Mouse (Mus musculus) ES-CJ7 (cell line): ENCODE data around the gene Arrdc5.

Experiments used
- DNase-seq: peaks from one replicate; pipeline ENCODE4 v3.0.0; 2011; ENCODE audit warnings: low read depth, low spot score

Arrdc5 gene

DNA sequence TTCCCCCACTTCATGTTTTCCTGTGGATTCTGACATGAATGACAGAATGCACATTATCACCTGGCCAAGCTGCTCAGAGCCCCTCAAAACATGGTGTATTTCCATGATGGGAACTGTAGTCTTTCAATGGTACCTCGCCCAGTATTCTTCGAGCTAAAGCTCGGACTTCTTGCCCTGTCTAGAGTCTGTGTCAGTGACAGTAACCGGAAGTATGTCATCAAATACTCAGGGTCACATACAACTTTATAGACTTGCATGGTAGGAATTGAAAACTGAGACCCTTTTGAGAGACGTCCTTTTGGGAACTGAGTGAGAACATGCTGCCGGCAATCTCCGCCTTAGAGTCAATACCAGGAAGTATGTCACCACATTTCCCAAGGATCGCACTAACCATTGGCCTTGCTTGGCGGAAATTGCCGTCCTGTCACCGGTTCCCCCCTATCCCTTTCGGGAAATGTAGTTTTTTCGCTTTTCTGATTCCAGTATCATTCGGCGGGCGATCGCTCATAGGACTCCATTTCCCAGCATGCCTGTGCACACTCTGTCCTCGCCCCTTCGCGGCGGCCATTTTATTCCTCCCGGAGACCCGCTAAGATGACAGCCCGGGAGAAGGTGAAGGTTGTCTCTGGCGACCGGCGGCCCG is 43.7 kb downstream of the Arrdc5 start, which contains the start of gene Fem1a:
Fem1a (plus strand) TSS at position 572 of the 643 bp plus-strand sequence.
- peak; percentile 99 for DNase-seq

DNA sequence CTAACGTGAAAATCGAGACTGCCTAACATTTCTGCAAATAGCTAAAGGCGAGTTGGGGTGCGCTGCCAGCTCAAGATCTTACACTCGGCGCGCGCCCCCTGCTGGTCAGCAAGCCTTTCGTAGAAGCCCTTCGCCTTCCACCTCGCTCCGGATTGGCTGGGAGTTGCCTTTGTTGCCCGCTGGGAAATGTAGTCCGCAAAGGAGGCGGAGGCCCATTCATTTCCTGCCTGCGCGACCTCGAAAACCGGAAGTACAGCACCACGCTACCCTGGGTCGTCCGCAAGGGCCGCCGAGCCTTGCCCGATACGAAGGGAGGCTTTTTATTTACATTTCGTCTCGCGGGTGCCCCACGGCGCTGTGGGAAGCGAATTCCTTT is 44.2 kb downstream of the Arrdc5 start:
- DNase-seq = peak; percentile 99

- no peak for DNase-seq
Measured at GRCm38 (mm10) chr17:56255429-56255828, 44.7 kb downstream of the Arrdc5 start.

DNA sequence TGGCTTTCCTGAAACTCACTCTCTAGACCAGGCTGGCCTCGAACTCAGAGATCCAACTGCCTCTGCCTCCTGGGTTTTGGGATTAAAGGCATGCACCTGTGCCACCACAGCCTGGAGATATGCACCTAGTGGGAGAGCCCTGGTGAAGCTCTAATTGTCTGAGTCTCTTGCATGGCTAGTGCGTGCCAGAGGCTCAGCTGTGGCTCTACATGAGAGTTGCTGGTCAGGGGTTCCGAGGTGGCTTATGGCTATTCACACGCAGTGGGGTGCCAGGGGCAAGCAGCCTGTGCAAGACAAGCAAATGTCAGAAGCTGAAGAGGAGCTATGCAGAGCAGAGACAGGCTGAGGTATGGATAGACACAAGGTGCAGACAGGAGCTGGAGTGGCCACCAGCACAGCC is 45.4 kb downstream of the Arrdc5 start:
- no peak for DNase-seq

DNA sequence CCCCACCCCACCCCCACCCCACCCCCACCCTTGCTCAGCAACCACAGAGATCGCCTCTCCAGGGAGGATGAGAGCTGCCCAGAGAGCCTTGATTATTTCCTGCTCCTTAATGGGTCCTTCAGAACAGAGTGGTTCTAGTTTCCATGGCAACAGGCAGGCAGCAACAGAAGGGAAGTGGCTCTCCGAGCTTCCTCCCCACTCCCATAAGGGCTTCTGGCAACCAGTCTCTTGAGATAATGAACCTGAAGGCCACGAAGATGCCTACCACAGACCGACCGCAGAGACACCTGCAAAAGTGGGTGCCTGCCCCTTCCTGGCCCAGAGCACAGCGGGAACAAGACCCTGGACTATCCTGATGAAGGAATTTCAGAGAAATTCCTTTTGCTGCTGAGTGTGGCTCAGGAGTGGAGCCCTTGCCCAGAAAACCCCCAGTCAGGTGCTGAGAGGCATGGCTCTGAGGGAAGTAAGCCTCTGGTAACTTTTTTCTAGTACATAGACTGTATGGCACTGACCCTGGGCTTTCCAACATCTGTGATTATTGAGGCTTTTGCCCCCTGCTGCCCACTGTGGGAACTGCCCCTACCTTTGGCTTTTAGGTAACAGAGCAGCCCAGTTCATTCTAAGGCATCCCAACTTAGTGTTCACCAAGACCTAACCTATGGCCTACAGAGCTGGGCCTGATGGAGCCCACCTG is 48.8 kb downstream of the Arrdc5 start:
- peak; percentile 81 for DNase-seq

DNA sequence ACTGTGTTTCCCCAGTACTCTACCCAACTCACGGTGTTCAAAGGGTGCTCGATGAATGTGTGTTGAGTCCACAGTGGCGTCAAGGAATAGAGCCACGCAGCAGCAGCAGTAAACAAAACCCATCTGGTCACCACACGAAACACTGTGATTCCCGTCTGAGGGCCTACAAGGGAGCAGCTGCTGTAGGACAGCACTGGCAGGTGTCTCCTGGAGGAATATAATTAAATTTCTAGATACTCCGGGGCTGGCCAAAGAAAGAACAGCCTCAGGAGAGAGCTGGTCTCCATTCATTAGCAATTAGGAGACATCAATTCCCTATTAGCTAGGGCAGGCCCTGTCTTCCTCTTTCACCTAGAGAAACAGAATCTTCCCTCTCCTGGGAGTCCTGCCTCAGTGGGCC is 54.5 kb downstream of the Arrdc5 start:
- no peak for DNase-seq
